Mouse (Mus musculus): ENCODE results near the gene Gm17349. TPM values are rescaled to one million over a fixed set of nuclear protein-coding genes. Genes with fewer than 3 reads are reported as not detected.

Gm17349 gene
- total and polyA plus RNA-seq, 3 experiments = 2.1 TPM; not detected in 2

GRCm38 (mm10) chr15:99723515-99724291 lies 18.4 kb upstream of the Gm17349 start:
- 0 out of 2 replicates have a peak, but pooled peaks have one; percentile 16 for TF ChIP-seq CHD2 (IDR thresholded peaks at IDR 0.05; ENCODE audit: low read length)
- no peak for TF ChIP-seq ZC3H11A (IDR thresholded peaks at IDR 0.05; ENCODE audit: low read depth, low read length)
- TF ChIP-seq CHD1 (IDR thresholded peaks at IDR 0.05; ENCODE audit: low read depth, low read length) = no peak
- 0 out of 2 replicates have a peak, but pooled peaks have one; percentile 33 for TF ChIP-seq MAZ (IDR thresholded peaks at IDR 0.05; ENCODE audit: low read depth, low read length)
- peak; percentile 33; the same call in 1 of the 2 replicates for TF ChIP-seq SIN3A (IDR thresholded peaks at IDR 0.05; ENCODE audit: low read length)
- peaks cover 0 to 13% of the 10 kb centered on the region in 2 experiments; a peak in 2 of 4 replicates for H3K4me1 ChIP-seq (ENCODE audit: control insufficient read depth in 1 of 2, insufficient read depth in 2 of 2, low read length in 2 of 2)
- H3K9ac ChIP-seq (ENCODE audit: control insufficient read depth, low read depth, low read length, poor library complexity, severe bottlenecking) = peak overlapping the region; percentile 51
- peak overlapping the region; percentile 8 for H3K27ac ChIP-seq (ENCODE audit: control insufficient read depth, low read depth, low read length)
- H3K27me3 ChIP-seq (ENCODE audit: control insufficient read depth in 1 of 2, insufficient read depth in 2 of 2, low read length in 2 of 2) = no peaks in the 10 kb centered on the region
- peaks cover 13% of the 10 kb centered on the region for H3K79me2 ChIP-seq (ENCODE audit: control insufficient read depth, insufficient read depth, low read length, poor library complexity)
- H3K4me3 ChIP-seq (ENCODE audit: control insufficient read depth in 1 of 2, insufficient read depth in 1 of 2, low read depth in 2 of 2, low read length in 2 of 2) = peak overlapping the region; percentile 50 to 56
- no peaks in the 10 kb centered on the region for H3K9me3 ChIP-seq (replicated peaks; ENCODE audit: insufficient read depth, low read length)
- peak; percentile 69 for DNase-seq (ENCODE audit: low read depth, low spot score)
- H3K36me3 ChIP-seq (ENCODE audit: control insufficient read depth in 1 of 2, insufficient read depth in 2 of 2, low read length in 2 of 2) = peaks cover 4 to 6% of the 10 kb centered on the region in 2 experiments; a peak in 2 of 4 replicates

GRCm38 (mm10) chr15:99723120-99723514 lies 17.8 kb upstream of the Gm17349 start:
- DNase-seq (ENCODE audit: low read depth, low spot score) = no peak
- TF ChIP-seq TAL1 (IDR thresholded peaks at IDR 0.05; ENCODE audit: low read length) (no peak), E2F4 (IDR thresholded peaks at IDR 0.05; ENCODE audit: borderline replicate concordance, low read depth, low read length) (no peak), MAFK (IDR thresholded peaks at IDR 0.05; ENCODE audit: borderline replicate concordance, low read depth, low read length) (no peak), ELF1 (IDR thresholded peaks at IDR 0.05; ENCODE audit: low read depth, low read length) (no peak), MXI1 (IDR thresholded peaks at IDR 0.05; ENCODE audit: low read depth, low read length) (no peak)
- Histone ChIP-seq H3K9ac (ENCODE audit: control insufficient read depth, low read depth, low read length, poor library complexity, severe bottlenecking) (no peak overlapping the region), H3K27me3 (ENCODE audit: control insufficient read depth in 1 of 2, insufficient read depth in 2 of 2, low read length in 2 of 2) (no peaks in the 10 kb centered on the region), H3K4me3 (ENCODE audit: control insufficient read depth in 1 of 2, insufficient read depth in 1 of 2, low read depth in 2 of 2, low read length in 2 of 2) (no peak overlapping the region), H3K9me3 (replicated peaks; ENCODE audit: insufficient read depth, low read length) (no peaks in the 10 kb centered on the region), H3K36me3 (ENCODE audit: control insufficient read depth in 1 of 2, insufficient read depth in 2 of 2, low read length in 2 of 2) (peaks cover 2 to 4% of the 10 kb centered on the region in 2 experiments; a peak in 2 of 4 replicates), H3K27ac (ENCODE audit: control insufficient read depth, low read depth, low read length) (no peak overlapping the region), H3K79me2 (ENCODE audit: control insufficient read depth, insufficient read depth, low read length, poor library complexity) (peaks cover 13% of the 10 kb centered on the region), H3K4me1 (ENCODE audit: control insufficient read depth in 1 of 2, insufficient read depth in 2 of 2, low read length in 2 of 2) (peaks cover 0 to 13% of the 10 kb centered on the region in 2 experiments; a peak in 2 of 4 replicates)

- H3K36me3 ChIP-seq (ENCODE audit: control insufficient read depth in 1 of 2, insufficient read depth in 2 of 2, low read length in 2 of 2) = peaks cover 0 to 4% of the 10 kb centered on the region in 2 experiments; a peak in 1 of 4 replicates
- peaks cover 0 to 13% of the 10 kb centered on the region in 2 experiments; a peak in 2 of 4 replicates for H3K4me1 ChIP-seq (ENCODE audit: control insufficient read depth in 1 of 2, insufficient read depth in 2 of 2, low read length in 2 of 2)
- no peak overlapping the region for H3K27ac ChIP-seq (ENCODE audit: control insufficient read depth, low read depth, low read length)
- DNase-seq (ENCODE audit: low read depth, low spot score) = no peak
- TF ChIP-seq POLR2A (IDR thresholded peaks at IDR 0.05; ENCODE audit: control insufficient read depth in 1 of 2, insufficient read depth in 1 of 2, low read depth in 1 of 2, low read length in 2 of 2, poor library complexity in 1 of 2) (no peak), NRF1 (IDR thresholded peaks at IDR 0.05; ENCODE audit: insufficient read depth, low read depth, low read length, poor library complexity, severe bottlenecking) (no peak), TAL1 (IDR thresholded peaks at IDR 0.05; ENCODE audit: low read length) (no peak), MYB (IDR thresholded peaks at IDR 0.05; ENCODE audit: low read depth, low read length) (no peak), KAT2A (conservative IDR thresholded peaks at IDR 0.05; ENCODE audit: low read depth, low read length) (no peak), MXI1 (IDR thresholded peaks at IDR 0.05; ENCODE audit: low read depth, low read length) (no peak), CHD2 (IDR thresholded peaks at IDR 0.05; ENCODE audit: low read length) (no peak), ELF1 (IDR thresholded peaks at IDR 0.05; ENCODE audit: low read depth, low read length) (no peak), E2F4 (IDR thresholded peaks at IDR 0.05; ENCODE audit: borderline replicate concordance, low read depth, low read length) (no peak)
- H3K27me3 ChIP-seq (ENCODE audit: control insufficient read depth in 1 of 2, insufficient read depth in 2 of 2, low read length in 2 of 2) = no peaks in the 10 kb centered on the region
- no peaks in the 10 kb centered on the region for H3K9me3 ChIP-seq (replicated peaks; ENCODE audit: insufficient read depth, low read length)
- no peak overlapping the region for H3K4me3 ChIP-seq (ENCODE audit: control insufficient read depth in 1 of 2, insufficient read depth in 1 of 2, low read depth in 2 of 2, low read length in 2 of 2)
- H3K79me2 ChIP-seq (ENCODE audit: control insufficient read depth, insufficient read depth, low read length, poor library complexity) = peaks cover 13% of the 10 kb centered on the region
- H3K9ac ChIP-seq (ENCODE audit: control insufficient read depth, low read depth, low read length, poor library complexity, severe bottlenecking) = no peak overlapping the region
Measured at GRCm38 (mm10) chr15:99721921-99722743, 16.8 kb upstream of the Gm17349 start.

Data from MEL (cell line).